Mouse (Mus musculus) kidney, adult 2 months (tissue): ENCODE measurements around the gene Nktr.

Experiments used
- CTCF ChIP-seq: fragments of 200-500 bp; conservative IDR thresholded peaks from 2 replicates; pipeline ENCODE4 v1.5.1; 2011; ENCODE audit warnings: low read depth, mild to moderate bottlenecking, control low read depth, low read length, moderate library complexity, mixed read lengths; ENCODE audit not compliant: insufficient read depth, insufficient read length
- POLR2A ChIP-seq: fragments of 200-500 bp; IDR thresholded peaks from one replicate; pipeline ENCODE4 v1.6.1; 2011; ENCODE audit warnings: low read depth, low read length, control low read depth

DNA sequence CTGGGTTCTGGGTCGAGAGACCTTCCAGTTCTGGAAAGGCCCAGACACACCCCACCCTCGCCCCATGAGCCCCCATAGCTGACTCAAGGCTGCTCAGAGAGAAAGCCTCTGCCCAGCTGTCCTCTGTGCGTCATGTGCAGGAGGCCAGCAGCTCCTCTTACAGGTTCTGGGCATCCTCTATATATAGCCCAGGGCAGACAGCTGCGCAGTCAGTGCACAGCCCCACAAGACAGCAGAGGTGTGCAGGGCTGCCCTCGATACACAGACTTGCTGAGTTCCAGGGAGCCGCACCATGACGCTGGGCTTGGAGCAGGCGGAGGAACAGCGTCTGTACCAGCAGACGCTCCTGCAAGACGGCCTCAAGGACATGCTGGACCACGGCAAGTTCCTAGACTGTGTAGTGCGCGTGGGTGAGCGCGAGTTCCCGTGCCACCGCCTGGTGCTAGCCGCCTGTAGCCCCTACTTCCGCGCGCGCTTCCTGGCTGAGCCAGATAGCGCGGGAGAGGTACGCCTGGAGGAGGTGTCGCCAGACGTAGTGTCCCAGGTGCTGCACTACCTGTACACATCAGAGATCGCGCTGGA lies 58.6 kb downstream of the Nktr start, which contains the start of gene Klhl40:
- no peak for TF ChIP-seq POLR2A
- no peak for TF ChIP-seq CTCF
